Mouse (Mus musculus) layer of hippocampus, postnatal 14 days (tissue): ENCODE measurements around the gene Polr2g. TPM values are rescaled to one million over a fixed set of nuclear protein-coding genes. Genes with fewer than 3 reads are reported as not detected.
"Not testable (repeated sequence)": the region's sequence is repeated elsewhere in the genome, so short reads cannot be mapped to it uniquely, and the experiment has no call there.

Source experiments
- DNase-seq, 2 experiments: peaks; one replicate each; pipeline ENCODE4 v3.0.0; 2021 to 2022; ENCODE audit warnings: low spot score in 2 of 2, mixed read lengths in 1 of 2
- long read RNA-seq, 2 experiments: library from polyadenylated mRNA; stranded (forward); transcript quantifications; one replicate each; pipeline ENCODE4 v2.0.0; 2021
- total RNA-seq, 2 experiments: library from RNA; stranded (reverse); gene quantifications; 2 replicates each; pipeline ENCODE4 v1.2.3; 2021

The Polr2g gene
- total RNA-seq = 100 to 1,000 TPM; 119 TPM
- long read RNA-seq, experiment 1, transcript Polr2g-202 (7 exons, 833 nt) = minor isoform, 11 of 51 reads
- long read RNA-seq, experiment 1, transcript Polr2g-201 (8 exons, 890 nt) = major isoform, 32 of 51 reads
- long read RNA-seq, experiment 1, partial matches to known transcripts = 5 of 51 reads
- long read RNA-seq, experiment 1, other reads (novel, unspliced or antisense) = 3 of 51 reads
- long read RNA-seq, experiment 2, transcript Polr2g-201 (8 exons, 890 nt) = major isoform, 91 of 139 reads
- long read RNA-seq, experiment 2, transcript Polr2g-202 (7 exons, 833 nt) = minor isoform, 19 of 139 reads
- long read RNA-seq, experiment 2, partial matches to known transcripts = 25 of 139 reads
- long read RNA-seq, experiment 2, other reads (novel, unspliced or antisense) = 3 of 139 reads

- DNase-seq = peak; percentile 83 to 93
These were observed at the start of gene Polr2g for GRCm38 (mm10) chr19:8798264-8798946. Polr2g (minus strand) TSS chr19:8798577.

GRCm38 (mm10) chr19:8844371-8845129, 46.2 kb upstream of the Polr2g start:
- peak; percentile 70 to 83 for DNase-seq

- DNase-seq = no peak
These were observed 44.6 kb upstream of the Polr2g start for GRCm38 (mm10) chr19:8842961-8843360.

GRCm38 (mm10) chr19:8841012-8841411, 42.6 kb upstream of the Polr2g start:
- DNase-seq = no peak

- peak; percentile 63 to 76 for DNase-seq
These were observed 41.8 kb upstream of the Polr2g start for GRCm38 (mm10) chr19:8839908-8840791.

GRCm38 (mm10) chr19:8839103-8839907, 40.9 kb upstream of the Polr2g start, which contains the start of gene Gng3:
Gng3 (minus strand) TSS chr19:8839194.
- peak; percentile 76 to 81 for DNase-seq

- peak in 1 of 2 experiments; percentile 64 for DNase-seq
These were observed 39.8 kb upstream of the Polr2g start for GRCm38 (mm10) chr19:8838041-8838730.

GRCm38 (mm10) chr19:8837251-8837791, 38.9 kb upstream of the Polr2g start, which contains the start of gene Bscl2:
Bscl2 (plus strand) TSS chr19:8837467.
- DNase-seq = peak; percentile 92

GRCm38 (mm10) chr19:8836327-8836726, 38.0 kb upstream of the Polr2g start:
- DNase-seq = not testable (repeated sequence)

- DNase-seq = no peak
These were observed 34.6 kb upstream of the Polr2g start for GRCm38 (mm10) chr19:8832971-8833370.

GRCm38 (mm10) chr19:8831262-8831661, 32.9 kb upstream of the Polr2g start:
- no peak for DNase-seq

- DNase-seq = peak; percentile 45 to 78
These were observed 32.3 kb upstream of the Polr2g start for GRCm38 (mm10) chr19:8830664-8831063.

- no peak for DNase-seq
These were observed 31.3 kb upstream of the Polr2g start, which contains the start of gene AC129217.1 for GRCm38 (mm10) chr19:8829660-8830059. AC129217.1 (plus strand) TSS chr19:8829773.

- no peak for DNase-seq
These were observed 24.3 kb upstream of the Polr2g start for GRCm38 (mm10) chr19:8822696-8823095.

- no peak for DNase-seq
These were observed 22.8 kb upstream of the Polr2g start for GRCm38 (mm10) chr19:8821146-8821545.

- no peak for DNase-seq
These were observed 22.1 kb upstream of the Polr2g start for GRCm38 (mm10) chr19:8820424-8820956.

GRCm38 (mm10) chr19:8819596-8820423, 21.4 kb upstream of the Polr2g start, which contains the start of gene Hnrnpul2:
Hnrnpul2 (plus strand) TSS chr19:8820010.
- DNase-seq = peak in 1 of 2 experiments; percentile 99
